Mouse (Mus musculus) MEL (cell line): ENCODE results near the gene Gja5. TPM values are rescaled to one million over a fixed set of nuclear protein-coding genes. Genes with fewer than 3 reads are reported as not detected.

ENCODE experiments used
- DNase-seq: peaks from one replicate; pipeline ENCODE4 v3.0.0; 2011; ENCODE audit warnings: low read depth, low spot score
- H3K27ac ChIP-seq: 2 replicates; pipeline ENCODE4 v1.5.1; 2012; ENCODE audit warnings: low read depth, mild to moderate bottlenecking, control low read depth, low read length, moderate library complexity; ENCODE audit not compliant: control insufficient read depth
- H3K27me3 ChIP-seq, 2 experiments: fragments of 150-350 bp in 1 of 2; sonication (generic) in 1 of 2; 2 replicates each; pipeline ENCODE4 v1.6.1; 2012; ENCODE audit warnings: low read length in 2 of 2, mild to moderate bottlenecking in 2 of 2, improper control_type of control experiment in 1 of 2, moderate library complexity in 1 of 2; ENCODE audit not compliant: insufficient read depth in 2 of 2, control insufficient read depth in 1 of 2
- H3K36me3 ChIP-seq, 2 experiments: 2 replicates each; pipeline ENCODE4 v1.6.1; 2012 to 2014; ENCODE audit warnings: low read length in 2 of 2, improper control_type of control experiment in 1 of 2, inconsistent platforms in 1 of 2, mild to moderate bottlenecking in 1 of 2; ENCODE audit not compliant: insufficient read depth in 2 of 2, control insufficient read depth in 1 of 2
- H3K4me1 ChIP-seq, 2 experiments: fragments of 150-350 bp in 1 of 2; sonication (generic) in 1 of 2; 2 replicates each; pipeline ENCODE4 v1.6.1; 2012; ENCODE audit warnings: low read length in 2 of 2, improper control_type of control experiment in 1 of 2, mild to moderate bottlenecking in 1 of 2; ENCODE audit not compliant: insufficient read depth in 2 of 2, control insufficient read depth in 1 of 2
- H3K4me3 ChIP-seq, 2 experiments: fragments of 150-350 bp in 1 of 2; sonication (generic) in 1 of 2; 2 replicates each; pipeline ENCODE4 v1.5.1; 2012; ENCODE audit warnings: low read depth in 2 of 2, low read length in 2 of 2, mild to moderate bottlenecking in 2 of 2, moderate library complexity in 2 of 2, control low read depth in 1 of 2, improper control_type of control experiment in 1 of 2; ENCODE audit not compliant: control insufficient read depth in 1 of 2, insufficient read depth in 1 of 2
- H3K79me2 ChIP-seq: 2 replicates; pipeline ENCODE4 v1.6.1; 2012; ENCODE audit warnings: mild to moderate bottlenecking, low read length, moderate library complexity; ENCODE audit not compliant: control insufficient read depth, poor library complexity, insufficient read depth
- H3K9ac ChIP-seq: 2 replicates; pipeline ENCODE4 v1.6.1; 2012; ENCODE audit warnings: low read depth, mild to moderate bottlenecking, control low read depth, low read length, moderate library complexity; ENCODE audit not compliant: control insufficient read depth, poor library complexity, severe bottlenecking
- H3K9me3 ChIP-seq: fragments of 150-350 bp; sonication (generic); replicated peaks from 2 replicates; pipeline ENCODE4 v1.6.1; 2012; ENCODE audit warnings: mild to moderate bottlenecking, low read length, improper control_type of control experiment, moderate library complexity; ENCODE audit not compliant: insufficient read depth
- BHLHE40 ChIP-seq: IDR thresholded peaks from 2 replicates; pipeline ENCODE4 v1.6.1; 2012; ENCODE audit warnings: low read depth, mild to moderate bottlenecking, inconsistent platforms, low read length, improper control_type of control experiment, borderline replicate concordance
- CHD2 ChIP-seq: IDR thresholded peaks from 2 replicates; pipeline ENCODE4 v1.6.1; 2011; ENCODE audit warnings: low read length, improper control_type of control experiment
- E2F4 ChIP-seq: IDR thresholded peaks from 2 replicates; pipeline ENCODE4 v1.6.1; 2011; ENCODE audit warnings: low read depth, low read length, improper control_type of control experiment, borderline replicate concordance
- ELF1 ChIP-seq: IDR thresholded peaks from 2 replicates; pipeline ENCODE4 v1.6.1; 2014; ENCODE audit warnings: low read depth, mild to moderate bottlenecking, inconsistent platforms, low read length, improper control_type of control experiment, moderate library complexity
- GABPA ChIP-seq: IDR thresholded peaks from 2 replicates; pipeline ENCODE4 v1.6.1; 2012; ENCODE audit warnings: low read depth, mild to moderate bottlenecking, inconsistent platforms, low read length, improper control_type of control experiment, moderate library complexity
- GATA1 ChIP-seq: IDR thresholded peaks from 2 replicates; pipeline ENCODE4 v1.6.1; 2011; ENCODE audit warnings: low read depth, low read length, improper control_type of control experiment
- JUND ChIP-seq: IDR thresholded peaks from 2 replicates; pipeline ENCODE4 v1.6.1; 2011; ENCODE audit warnings: low read depth, mild to moderate bottlenecking, improper control_type of control experiment, low read length
- KAT2A ChIP-seq: conservative IDR thresholded peaks from 2 replicates; pipeline ENCODE4 v1.6.1; 2012; ENCODE audit warnings: low read depth, low read length, improper control_type of control experiment, inconsistent platforms
- MAFK ChIP-seq: IDR thresholded peaks from 2 replicates; pipeline ENCODE4 v1.6.1; 2011; ENCODE audit warnings: low read depth, mild to moderate bottlenecking, low read length, improper control_type of control experiment, borderline replicate concordance
- MEF2A ChIP-seq: IDR thresholded peaks from 2 replicates; pipeline ENCODE4 v1.6.1; 2014; ENCODE audit warnings: low read depth, mild to moderate bottlenecking, inconsistent platforms, low read length, improper control_type of control experiment; ENCODE audit not compliant: poor library complexity, insufficient replicate concordance, severe bottlenecking; ENCODE audit errors: extremely low read depth
- MYB ChIP-seq: IDR thresholded peaks from 2 replicates; pipeline ENCODE4 v1.6.1; 2011; ENCODE audit warnings: mild to moderate bottlenecking, low read depth, low read length, improper control_type of control experiment
- MYC ChIP-seq: IDR thresholded peaks from 2 replicates; pipeline ENCODE4 v1.6.1; 2011; ENCODE audit warnings: low read depth, mild to moderate bottlenecking, low read length, improper control_type of control experiment, moderate library complexity
- NELFE ChIP-seq: IDR thresholded peaks from 2 replicates; pipeline ENCODE4 v1.6.1; 2011; ENCODE audit warnings: low read depth, low read length, improper control_type of control experiment
- POLR2AphosphoS5 ChIP-seq: IDR thresholded peaks from 2 replicates; pipeline ENCODE4 v1.6.1; 2012; ENCODE audit warnings: low read depth, borderline replicate concordance, mild to moderate bottlenecking, inconsistent platforms, low read length, moderate library complexity, mixed read lengths
- RAD21 ChIP-seq: IDR thresholded peaks from 2 replicates; pipeline ENCODE4 v1.6.1; 2011; ENCODE audit warnings: mild to moderate bottlenecking, low read depth, low read length, improper control_type of control experiment
- RCOR1 ChIP-seq: IDR thresholded peaks from 2 replicates; pipeline ENCODE4 v1.6.1; 2012; ENCODE audit warnings: low read depth, mild to moderate bottlenecking, inconsistent platforms, low read length, improper control_type of control experiment
- SMC3 ChIP-seq: IDR thresholded peaks from 2 replicates; pipeline ENCODE4 v1.6.1; 2011; ENCODE audit warnings: low read depth, low read length, improper control_type of control experiment
- TAL1 ChIP-seq: IDR thresholded peaks from 2 replicates; pipeline ENCODE4 v1.6.1; 2012; ENCODE audit warnings: mild to moderate bottlenecking, inconsistent platforms, low read length, moderate library complexity, mixed read lengths
- TCF12 ChIP-seq: IDR thresholded peaks from 2 replicates; pipeline ENCODE4 v1.6.1; 2014; ENCODE audit warnings: low read depth, mild to moderate bottlenecking, inconsistent platforms, low read length, improper control_type of control experiment, moderate library complexity
- USF1 ChIP-seq: IDR thresholded peaks from 2 replicates; pipeline ENCODE4 v1.6.1; 2014; ENCODE audit warnings: low read depth, mild to moderate bottlenecking, inconsistent platforms, low read length, improper control_type of control experiment, moderate library complexity
- USF2 ChIP-seq, 2 experiments: IDR thresholded peaks; 2 replicates each; pipeline ENCODE4 v1.6.1; 2011 to 2012; ENCODE audit warnings: improper control_type of control experiment in 2 of 2, low read length in 2 of 2, borderline replicate concordance in 1 of 2, inconsistent platforms in 1 of 2, low read depth in 1 of 2, mild to moderate bottlenecking in 1 of 2; ENCODE audit not compliant: insufficient read depth in 1 of 2
- ZC3H11A ChIP-seq: IDR thresholded peaks from 2 replicates; pipeline ENCODE4 v1.6.1; 2012; ENCODE audit warnings: low read depth, mild to moderate bottlenecking, inconsistent platforms, low read length, improper control_type of control experiment
- ZKSCAN1 ChIP-seq: IDR thresholded peaks from 2 replicates; pipeline ENCODE4 v1.6.1; 2012; ENCODE audit warnings: low read depth, mild to moderate bottlenecking, inconsistent platforms, low read length, improper control_type of control experiment, moderate library complexity
- ZMIZ1 ChIP-seq: IDR thresholded peaks from 2 replicates; pipeline ENCODE4 v1.6.1; 2012; ENCODE audit warnings: low read depth, mild to moderate bottlenecking, inconsistent platforms, low read length, improper control_type of control experiment, moderate library complexity
- polyA plus RNA-seq, 2 experiments: library from polyadenylated mRNA; stranded (reverse) in 1 of 2; unstranded in 1 of 2; fragments of >175 nt in 1 of 2; fragments of >200 nt in 1 of 2; gene quantifications; 2 replicates each; pipeline versions ENCODE4 v1.2.1 to v1.2.4; 2012; ENCODE audit warnings: low replicate concordance in 2 of 2, low read depth in 1 of 2; ENCODE audit not compliant: insufficient read length in 2 of 2, insufficient read depth in 1 of 2, missing spikeins in 1 of 2
- total RNA-seq: library from RNA; depleted of rRNA; stranded (reverse); fragments of 300-350 nt; gene quantifications from 2 replicates; pipeline ENCODE4 v1.2.3, GENCODE M21; 2012

The Gja5 gene
- total and polyA plus RNA-seq, 3 experiments: 0.03 to 0.08 TPM; not detected in 1

GRCm38 (mm10) chr3:97004509-97004908, 100.0 kb downstream of the Gja5 start:
- Histone ChIP-seq H3K4me3 (no peak overlapping the region), H3K27ac (no peak overlapping the region), H3K27me3 (peaks cover 3% of the 10 kb centered on the region in 2 experiments), H3K9ac (no peak overlapping the region), H3K79me2 (no peaks in the 10 kb centered on the region), H3K9me3 (no peaks in the 10 kb centered on the region), H3K36me3 (no peaks in the 10 kb centered on the region), H3K4me1 (no peaks in the 10 kb centered on the region)
- TF ChIP-seq JUND (no peak), ZMIZ1 (no peak), MAFK (no peak)
- no peak for DNase-seq

GRCm38 (mm10) chr3:97007010-97007448, 102.5 kb downstream of the Gja5 start:
- H3K9ac ChIP-seq: no peak overlapping the region
- H3K4me3 ChIP-seq: no peak overlapping the region
- no peak for DNase-seq
- H3K27me3 ChIP-seq: peaks cover 1 to 3% of the 10 kb centered on the region in 2 experiments
- H3K9me3 ChIP-seq: no peaks in the 10 kb centered on the region
- no peaks in the 10 kb centered on the region for H3K36me3 ChIP-seq
- no peaks in the 10 kb centered on the region for H3K79me2 ChIP-seq
- no peaks in the 10 kb centered on the region for H3K4me1 ChIP-seq
- TF ChIP-seq RCOR1: no peak
- TF ChIP-seq E2F4: no peak
- no peak for TF ChIP-seq MEF2A
- H3K27ac ChIP-seq: no peak overlapping the region

GRCm38 (mm10) chr3:97025226-97025625, 120.7 kb downstream of the Gja5 start:
- no peak overlapping the region for H3K9ac ChIP-seq
- 0 out of 4 replicates have a peak, but pooled peaks cover 0 to 2% of the 10 kb centered on the region in 2 experiments for H3K27me3 ChIP-seq
- H3K27ac ChIP-seq: no peak overlapping the region
- no peaks in the 10 kb centered on the region for H3K36me3 ChIP-seq
- TF ChIP-seq TCF12 (no peak), CHD2 (no peak), ELF1 (no peak), POLR2AphosphoS5 (no peak), USF1 (no peak), RAD21 (no peak), GABPA (no peak), KAT2A (no peak), MYC (no peak), BHLHE40 (no peak), ZKSCAN1 (no peak), MYB (no peak), USF2 (IDR thresholded peaks at IDR 0.05; ENCODE audit: borderline replicate concordance in 1 of 2, insufficient read depth in 1 of 2, low read depth in 1 of 2, low read length in 2 of 2) (no peak), SMC3 (no peak), TAL1 (no peak), NELFE (no peak), JUND (no peak), ZC3H11A (no peak), GATA1 (no peak)
- TF ChIP-seq, all 39 proteins: peak for 0
- Histone ChIP-seq H3K9me3 (no peaks in the 10 kb centered on the region), H3K4me3 (no peak overlapping the region), H3K79me2 (no peaks in the 10 kb centered on the region), H3K4me1 (no peaks in the 10 kb centered on the region)
- DNase-seq: no peak
